ENCODE assay signal across 33 mouse cellular contexts in genomic region chr4:138576661-138577060, GRCm38 (mm10). TPM values are rescaled to one million over a fixed set of nuclear protein-coding genes. Genes with fewer than 3 reads are reported as not detected.
DNase-seq lines count a peak whose midpoint lies in the region; TF ChIP-seq lines count a peak whose summit lies in the region.
"Had no signal": no experiment of that assay in that cellular context is flagged by ENCODE, and none has a peak within 500 bp of the region (broad histone marks: within the 10 kb centered on the region; RNA-seq: fewer than 3 reads in every experiment).

No protein-coding gene starts in this region.

- H3K27me3 ChIP-seq in kidney, adult 2 months (replicated peaks; ENCODE audit: control insufficient read depth, insufficient read depth, low read length): no peaks in the 10 kb centered on the region
- H3K27me3 ChIP-seq: embryonic facial prominence, embryonic 12.5 days; embryonic facial prominence, embryonic 15.5 days; hindbrain, embryonic 12.5 days; hindbrain, embryonic 15.5 days; Patski had no signal

- intact Hi-C loops in left cerebral cortex, postnatal 25 days (cut with DNase I): no loop called here

- no peak overlapping the region for H3K27ac ChIP-seq in kidney, adult 2 months (ENCODE audit: insufficient read depth, low read depth, low read length)
- H3K27ac ChIP-seq: embryonic facial prominence, embryonic 12.5 days; embryonic facial prominence, embryonic 15.5 days; gastrocnemius, adult 2 months; hindbrain, embryonic 12.5 days; hindbrain, embryonic 15.5 days had no signal

- H3K4me3 ChIP-seq in kidney, adult 2 months (ENCODE audit: insufficient read depth, low read depth, low read length): no peak overlapping the region
- H3K4me3 ChIP-seq: embryonic facial prominence, embryonic 12.5 days; embryonic facial prominence, embryonic 15.5 days; gastrocnemius, adult 2 months; hindbrain, embryonic 12.5 days; hindbrain, embryonic 15.5 days had no signal

- 85% methylated on average over 3 of the region's 4 CpGs for WGBS in kidney, adult 2 months

- no peak for TF ChIP-seq CTCF in kidney, adult 2 months (conservative IDR thresholded peaks at IDR 0.05; ENCODE audit: insufficient read depth, insufficient read length, low read depth, low read length)

- H3K36me3 ChIP-seq in kidney, adult 2 months (ENCODE audit: control insufficient read depth, insufficient read depth, low read length): no peaks in the 10 kb centered on the region
- H3K36me3 ChIP-seq: embryonic facial prominence, embryonic 12.5 days; embryonic facial prominence, embryonic 15.5 days; G1E; hindbrain, embryonic 12.5 days; hindbrain, embryonic 15.5 days had no signal

- peak; percentile 13 for DNase-seq in embryo, embryonic 10.5 days (ENCODE audit: low spot score)
- no peak for DNase-seq in embryo, embryonic 9.5 days (ENCODE audit: extremely low spot score)
- peak; percentile 51 for DNase-seq in kidney, adult 2 months
- DNase-seq in kidney, postnatal 14 days: no peak
- peak; percentile 24 for DNase-seq in lung, postnatal 10 days
- DNase-seq in lung, postnatal 25 days (ENCODE audit: low spot score): no peak
- peak; percentile 32 to 75 for DNase-seq in kidney, postnatal 25 days
- no peak for DNase-seq in left cerebral cortex, postnatal 25 days (ENCODE audit: low spot score in 2 of 2)
- DNase-seq: adrenal gland, postnatal 10 days; adrenal gland, postnatal 36 days; B cell, adult 2 months; cerebellum, adult 18-20 months; cerebellum, adult 9-10 months; cerebellum, postnatal 14 days; forebrain, postnatal 0 days; gastrocnemius, adult 2 months; gastrocnemius, postnatal 14 days; heart, adult 11 months had no signal

- H3K4me1 ChIP-seq in kidney, adult 2 months (ENCODE audit: control insufficient read depth, insufficient read depth, low read length): no peaks in the 10 kb centered on the region
- H3K4me1 ChIP-seq: embryonic facial prominence, embryonic 12.5 days; embryonic facial prominence, embryonic 15.5 days had no signal

- TF ChIP-seq POLR2A in kidney, adult 2 months (IDR thresholded peaks at IDR 0.05; ENCODE audit: low read depth, low read length): no peak

RNA-seq across cellular contexts. Expression of gene Vwa5b1, which starts 59.0 kb away (rescaled TPM):
- polyA plus RNA-seq in kidney, adult 2 months (2012; rRNA removed): 0.08 TPM in 1 of 2 replicates, not detected in the other
- total RNA-seq in left cerebral cortex, postnatal 25 days (2021): 1 to 10 TPM; 4.5 to 7.0 TPM
- total RNA-seq: adrenal gland, adult 18-20 months; adrenal gland, postnatal 36 days; CH12.LX; gastrocnemius, adult 2 months; gastrocnemius, postnatal 14 days; gastrocnemius, postnatal 4 days; heart, adult 8-10 months; heart, postnatal 25 days; hematopoietic stem cell, adult 5-6 weeks had no signal
- polyA plus RNA-seq: G1E; heart, embryonic 11.5 days; heart, embryonic 14.5 days; heart, postnatal 0 days had no signal

Comparison
In these comparisons a context has a peak if more than half of its experiments do, and no peak if none do; other contexts are left out.
1. DNase-seq: peak in embryo, embryonic 10.5 days (single experiment), kidney, adult 2 months (single experiment), lung, postnatal 10 days (single experiment) and kidney, postnatal 25 days (2 of 2); none in embryo, embryonic 9.5 days (single experiment), kidney, postnatal 14 days (single experiment), lung, postnatal 25 days (single experiment) and left cerebral cortex, postnatal 25 days (0 of 2).